Mouse (Mus musculus) cerebellum, adult 8-10 months (tissue): ENCODE measurements at regions not wholly inside any gene's neighbourhood (a gene's known extent, or its start where the extent isn't known, plus 50 kb on each side); places are given as distances from the start of the nearest gene placed in this dataset.

ENCODE experiments used
- DNase-seq: peaks from one replicate; pipeline ENCODE4 v3.0.0; 2022

GRCm38 (mm10) chr14:79852683-79853082, 81.6 kb upstream of the Pcdh8 start:
- no peak for DNase-seq

GRCm38 (mm10) chr14:79851795-79852194, 80.7 kb upstream of the Pcdh8 start:
- no peak for DNase-seq

- no peak for DNase-seq
Measured at GRCm38 (mm10) chr14:79851231-79851630, 80.1 kb upstream of the Pcdh8 start.

- no peak for DNase-seq
Measured at GRCm38 (mm10) chr14:79849617-79850435, 78.7 kb upstream of the Pcdh8 start.

GRCm38 (mm10) chr14:79848116-79848515, 77.0 kb upstream of the Pcdh8 start:
- no peak for DNase-seq

GRCm38 (mm10) chr14:79844306-79844705, 73.2 kb upstream of the Pcdh8 start:
- DNase-seq: no peak

- peak; percentile 30 for DNase-seq
Measured at GRCm38 (mm10) chr14:79843135-79843550, 72.0 kb upstream of the Pcdh8 start.

GRCm38 (mm10) chr14:79842734-79843133, 71.6 kb upstream of the Pcdh8 start:
- no peak for DNase-seq

- DNase-seq: no peak
Measured at GRCm38 (mm10) chr14:79837101-79837500, 66.0 kb upstream of the Pcdh8 start.

- DNase-seq: no peak
Measured at GRCm38 (mm10) chr14:79836186-79836585, 65.1 kb upstream of the Pcdh8 start.

- DNase-seq: no peak
Measured at GRCm38 (mm10) chr14:79824670-79825446, 53.7 kb upstream of the Pcdh8 start.

- no peak for DNase-seq
Measured at GRCm38 (mm10) chr14:79822453-79823117, 51.5 kb upstream of the Pcdh8 start.

- no peak for DNase-seq
Measured at GRCm38 (mm10) chr14:79822011-79822435, 50.9 kb upstream of the Pcdh8 start.

GRCm38 (mm10) chr14:79821352-79822010, 50.4 kb upstream of the Pcdh8 start:
- DNase-seq: no peak
